Mouse (Mus musculus): Measurements from ENCODE around the gene Tmem161a.
A peak's percentile ranks its signal among the peaks of the same experiment; 100 is the strongest.

- TF ChIP-seq CTCF (IDR thresholded peaks at IDR 0.05; ENCODE audit: borderline replicate concordance, extremely low read depth, insufficient read depth, insufficient read length), result peak; percentile 29; the same call in 1 of the 2 replicates
- no peak for TF ChIP-seq POLR2A (IDR thresholded peaks at IDR 0.05; ENCODE audit: borderline replicate concordance, extremely low read depth, insufficient read depth, insufficient read length, poor library complexity, severe bottlenecking)
These were observed 6.9 kb downstream of the Tmem161a start for GRCm38 (mm10) chr8:70179082-70179481.

All from brain, embryonic 14.5 days (tissue).